Mouse (Mus musculus) cortical plate, adult 2 months (tissue): ENCODE results near the gene Slain1.

Source experiments
- CTCF ChIP-seq: fragments of 200-500 bp; IDR thresholded peaks from 2 replicates; pipeline ENCODE4 v1.5.1; 2011; ENCODE audit warnings: mild to moderate bottlenecking, control low read depth, low read length; ENCODE audit not compliant: insufficient read depth; ENCODE audit errors: extremely low read depth
- POLR2A ChIP-seq: fragments of 200-500 bp; IDR thresholded peaks from 2 replicates; pipeline ENCODE4 v1.6.1; 2011; ENCODE audit warnings: mild to moderate bottlenecking, low read length, control low read depth; ENCODE audit not compliant: insufficient read depth; ENCODE audit errors: extremely low read depth

DNA sequence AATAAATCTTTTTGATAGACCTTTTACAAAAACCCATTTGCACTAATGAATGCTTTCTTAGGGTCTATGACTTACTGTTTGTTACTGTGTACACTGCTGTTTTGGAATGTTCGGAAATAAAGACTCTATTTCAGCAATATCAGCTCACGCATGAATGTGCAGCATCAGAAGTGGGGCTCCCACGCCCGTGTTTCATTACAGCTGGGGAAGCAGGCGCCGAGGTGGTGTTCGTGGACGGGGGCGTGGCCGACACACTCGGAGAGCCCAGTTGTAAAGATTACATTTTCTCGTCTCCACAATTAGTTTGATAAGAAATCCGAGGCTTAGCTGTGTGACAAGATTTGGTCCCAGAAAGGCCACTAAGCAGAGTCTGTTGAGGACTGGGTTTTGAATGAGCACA lies 54.7 kb downstream of the Slain1 start:
- TF ChIP-seq CTCF, result no peak
- no peak for TF ChIP-seq POLR2A
